Mouse (Mus musculus) G1E (cell line): Measurements from ENCODE around the gene Tmtc2. TPM values are rescaled to one million over a fixed set of nuclear protein-coding genes. Genes with fewer than 3 reads are reported as not detected.

Experiments used
- ATAC-seq: 2 replicates; pipeline ENCODE4 v1.8.0; 2016; ENCODE audit warnings: mild to moderate bottlenecking; ENCODE audit not compliant: insufficient number of reproducible peaks, poor library complexity, low FRiP score, severe bottlenecking; ENCODE audit errors: extremely low read depth
- DNase-seq: peaks from one replicate; pipeline ENCODE4 v3.0.0; 2012; ENCODE audit warnings: low spot score
- H3K27me3 ChIP-seq: 2 replicates; pipeline ENCODE4 v1.6.1; 2012; ENCODE audit warnings: mild to moderate bottlenecking, low read length, inconsistent platforms; ENCODE audit not compliant: insufficient read depth
- H3K36me3 ChIP-seq: replicated peaks from 2 replicates; pipeline ENCODE3; 2012; ENCODE audit warnings: mild to moderate bottlenecking, inconsistent platforms
- H3K4me1 ChIP-seq: 2 replicates; pipeline ENCODE4 v1.6.1; 2012; ENCODE audit warnings: low read depth, low read length, inconsistent platforms, mixed read lengths; ENCODE audit not compliant: insufficient read depth
- H3K4me3 ChIP-seq: 2 replicates; pipeline ENCODE4 v1.5.1; 2012; ENCODE audit warnings: low read depth, mild to moderate bottlenecking, inconsistent platforms, low read length, moderate library complexity, mixed read lengths
- H3K9me3 ChIP-seq: replicated peaks from 2 replicates; pipeline ENCODE4 v1.6.1; 2012; ENCODE audit warnings: inconsistent platforms
- CTCF ChIP-seq: IDR thresholded peaks from 2 replicates; pipeline ENCODE4 v1.5.1; 2012; ENCODE audit warnings: low read depth, low read length, inconsistent platforms, mixed read lengths
- GATA1 ChIP-seq: IDR thresholded peaks from 2 replicates; pipeline ENCODE4 v1.6.1; 2012; ENCODE audit warnings: borderline replicate concordance, low read length, inconsistent platforms, mixed read lengths
- GATA2 ChIP-seq: IDR thresholded peaks from 2 replicates; pipeline ENCODE4 v1.6.1; 2012; ENCODE audit warnings: low read depth, low read length, inconsistent platforms, borderline replicate concordance
- POLR2AphosphoS5 ChIP-seq: IDR thresholded peaks from 2 replicates; pipeline ENCODE4 v1.6.1; 2012; ENCODE audit warnings: low read depth, low read length, inconsistent platforms; ENCODE audit not compliant: insufficient replicate concordance
- TAL1 ChIP-seq: conservative IDR thresholded peaks from 2 replicates; pipeline ENCODE4 v1.6.1; 2012; ENCODE audit warnings: low read depth, low read length, inconsistent platforms, mixed read lengths
- polyA plus RNA-seq: library from polyadenylated mRNA; stranded (reverse); fragments of >175 nt; gene quantifications from 2 replicates; pipeline ENCODE4 v1.2.3, GENCODE M21; 2012
- total RNA-seq, 2 experiments: library from RNA; stranded (forward) in 1 of 2; stranded (reverse) in 1 of 2; fragments of 200-1000 nt in 1 of 2; fragments of >200 nt in 1 of 2; fragmentation: Nextera tagmentation in 1 of 2; gene quantifications; 2 replicates each; pipeline ENCODE4 v1.2.3; 2014 to 2017

Gene Tmtc2
- total and polyA plus RNA-seq, 3 experiments: 0.86 to 14.4 (median 5.3) TPM

DNA sequence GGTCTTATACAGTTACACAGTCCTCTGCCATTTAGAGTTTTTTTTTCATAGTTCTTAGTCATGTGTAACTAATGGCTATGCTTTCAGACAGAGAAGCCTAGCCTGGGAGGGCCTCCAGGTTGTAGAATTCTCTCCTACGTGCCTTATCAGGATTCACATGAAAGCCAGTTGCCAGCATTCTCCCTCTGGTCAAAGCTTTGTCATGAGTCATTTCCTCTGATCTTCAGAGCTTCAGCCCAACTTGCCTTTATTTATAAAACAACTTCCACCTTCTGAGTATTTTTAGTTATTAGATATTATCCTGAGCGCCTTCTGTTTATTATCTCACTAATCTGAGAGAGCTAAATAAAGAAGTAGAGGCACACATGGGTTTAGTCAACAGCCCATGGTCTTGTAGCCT, 5.1 kb upstream of the Tmtc2 start:
- H3K4me1 ChIP-seq: peaks cover 42% of the 10 kb centered on the region
- H3K4me3 ChIP-seq: no peak overlapping the region
- H3K27me3 ChIP-seq: no peaks in the 10 kb centered on the region
- H3K36me3 ChIP-seq: no peaks in the 10 kb centered on the region
- peak; percentile 22 for DNase-seq
- TF ChIP-seq TAL1 (0 out of 2 replicates have a peak, but pooled peaks have one; percentile 13), GATA2 (no peak)
- H3K9me3 ChIP-seq: no peaks in the 10 kb centered on the region
- ATAC-seq: peak; percentile 80

GRCm38 (mm10) chr10:105578291-105578845, 4.1 kb upstream of the Tmtc2 start:
- ATAC-seq: no peak
- Histone ChIP-seq H3K36me3 (no peaks in the 10 kb centered on the region), H3K4me1 (peaks cover 47% of the 10 kb centered on the region), H3K27me3 (no peaks in the 10 kb centered on the region), H3K9me3 (no peaks in the 10 kb centered on the region), H3K4me3 (no peak overlapping the region)
- TF ChIP-seq TAL1 (no peak), GATA1 (no peak), POLR2AphosphoS5 (no peak), CTCF (no peak), GATA2 (no peak)
- no peak for DNase-seq

DNA sequence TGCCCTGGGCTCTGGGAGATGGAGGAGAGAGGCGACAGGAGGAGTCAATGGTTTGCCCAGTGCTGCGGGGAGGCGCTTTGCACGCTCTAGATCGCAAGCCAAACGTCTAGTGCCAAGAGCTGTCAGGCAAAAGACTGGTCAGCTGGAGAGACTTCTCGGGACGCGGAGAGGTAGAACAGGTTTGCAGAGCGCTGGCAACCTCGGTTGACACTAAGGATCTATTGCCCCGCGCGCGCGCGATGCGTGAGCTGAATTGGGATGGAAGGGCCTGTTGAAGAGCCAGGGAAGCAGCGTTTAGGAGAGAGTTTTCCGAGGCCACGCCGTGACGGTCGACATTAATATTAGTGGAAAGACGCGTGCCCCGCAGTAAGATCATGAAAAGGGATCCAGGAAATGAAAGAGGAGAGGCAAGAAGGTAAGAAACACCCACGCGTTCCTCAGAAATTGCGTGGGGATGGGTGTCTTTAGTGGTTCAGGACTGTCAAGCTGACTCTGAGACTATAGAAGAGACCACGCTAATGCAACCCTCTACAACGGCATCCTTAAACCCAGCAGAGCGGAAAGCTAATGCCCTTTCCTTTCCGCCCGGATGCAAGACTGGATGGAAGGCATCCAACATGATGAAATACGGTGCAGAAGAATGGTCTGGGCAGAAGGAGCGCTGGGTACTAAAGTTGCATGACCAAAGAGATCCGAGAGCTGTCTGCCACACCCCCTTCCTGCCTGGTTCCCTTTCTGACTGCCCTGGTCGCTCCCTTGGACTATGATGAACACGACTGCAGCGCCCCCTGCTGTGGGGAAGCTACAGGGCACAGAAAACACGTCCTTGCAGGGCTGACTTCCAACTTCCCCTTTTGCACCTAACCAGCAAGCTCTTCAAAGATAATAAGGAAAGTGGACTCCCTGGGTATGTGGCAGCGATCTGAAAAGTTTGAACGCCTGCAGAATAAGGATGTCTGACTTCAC, 727 bp upstream of the Tmtc2 start:
- no peaks in the 10 kb centered on the region for H3K9me3 ChIP-seq
- H3K4me1 ChIP-seq: peaks cover 69% of the 10 kb centered on the region

DNA sequence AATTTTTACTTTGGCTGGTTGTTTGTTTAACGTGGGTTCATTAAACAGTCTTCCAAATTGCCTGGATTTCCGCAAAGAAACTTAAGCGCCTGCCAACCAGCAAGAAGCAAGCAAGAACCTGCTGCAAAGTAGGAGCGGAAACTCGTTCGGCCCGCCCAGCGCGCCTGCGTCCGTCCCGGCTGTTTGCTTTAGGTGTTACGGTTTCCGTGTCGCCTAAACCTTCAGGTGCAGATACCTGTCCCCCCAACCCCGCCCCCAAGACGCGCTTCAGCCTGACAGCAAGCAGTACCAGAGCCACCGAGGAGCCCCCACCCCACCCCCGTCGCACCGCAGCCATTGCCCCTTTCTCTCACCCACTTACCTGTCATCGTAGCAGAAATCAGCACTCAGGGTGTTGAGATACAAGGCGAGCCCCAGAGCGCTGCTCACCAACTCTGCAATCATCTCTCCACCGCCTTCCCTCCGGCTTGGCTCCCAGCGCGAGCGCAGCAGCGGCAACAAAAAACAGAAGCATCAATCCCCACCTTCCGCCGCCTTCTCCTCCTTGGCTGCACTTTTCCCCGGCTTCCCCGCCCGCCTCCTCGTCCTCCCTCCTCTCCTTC, 844 bp downstream of the Tmtc2 start:
- peaks cover 2% of the 10 kb centered on the region for H3K36me3 ChIP-seq
- no peaks in the 10 kb centered on the region for H3K27me3 ChIP-seq
- DNase-seq (peak; percentile 1), ATAC-seq (no peak)
- H3K4me1 ChIP-seq: peaks cover 72% of the 10 kb centered on the region
- H3K9me3 ChIP-seq: no peaks in the 10 kb centered on the region
- TF ChIP-seq TAL1: no peak
- H3K4me3 ChIP-seq: peak overlapping the region; percentile 81

More for the DNA sequence above, 727 bp upstream of the Tmtc2 start:
- H3K36me3 ChIP-seq: peaks cover 2% of the 10 kb centered on the region
- no peaks in the 10 kb centered on the region for H3K27me3 ChIP-seq
- TF ChIP-seq TAL1: no peak
- no peak for TF ChIP-seq POLR2AphosphoS5
- TF ChIP-seq CTCF: peak; percentile 82
- no peak for TF ChIP-seq GATA2
- TF ChIP-seq GATA1: no peak
- peak; percentile 59 for ATAC-seq
- H3K4me3 ChIP-seq: peak overlapping the region; percentile 81
- peak; percentile 62 for DNase-seq

- ATAC-seq (no peak), DNase-seq (no peak)
- TF ChIP-seq TAL1: no peak
- no peak for TF ChIP-seq POLR2AphosphoS5
- no peak for TF ChIP-seq CTCF
- TF ChIP-seq GATA1: no peak
- no peak for TF ChIP-seq GATA2
- H3K36me3 ChIP-seq: peaks cover 2% of the 10 kb centered on the region
- H3K27me3 ChIP-seq: no peaks in the 10 kb centered on the region
- H3K4me3 ChIP-seq: peak overlapping the region; percentile 81
- H3K9me3 ChIP-seq: no peaks in the 10 kb centered on the region
- peaks cover 72% of the 10 kb centered on the region for H3K4me1 ChIP-seq
Measured at GRCm38 (mm10) chr10:105572829-105573228, 1.4 kb downstream of the Tmtc2 start.

- Histone ChIP-seq H3K4me3 (no peak overlapping the region), H3K4me1 (peaks cover 68% of the 10 kb centered on the region), H3K36me3 (peaks cover 2% of the 10 kb centered on the region), H3K27me3 (no peaks in the 10 kb centered on the region), H3K9me3 (no peaks in the 10 kb centered on the region)
- TF ChIP-seq POLR2AphosphoS5 (no peak), TAL1 (no peak), GATA2 (no peak), CTCF (no peak), GATA1 (no peak)
- DNase-seq: no peak
- ATAC-seq: no peak
Measured at GRCm38 (mm10) chr10:105572301-105572700, 1.9 kb downstream of the Tmtc2 start.
